Mouse (Mus musculus) C2C12 (cell line): Measurements from ENCODE around the gene Car10.

Experiments
- CEBPB ChIP-seq: IDR thresholded peaks from one replicate; pipeline ENCODE4 v1.6.1; 2011; ENCODE audit warnings: low read depth, mild to moderate bottlenecking, control low read depth, moderate library complexity
- CTCF ChIP-seq: IDR thresholded peaks from one replicate; pipeline ENCODE4 v1.5.1; 2011; ENCODE audit not compliant: control insufficient read depth, insufficient read depth, insufficient read length
- FOSL1 ChIP-seq: IDR thresholded peaks from one replicate; pipeline ENCODE4 v1.8.0; 2011; ENCODE audit warnings: mild to moderate bottlenecking, low read length; ENCODE audit not compliant: poor library complexity, insufficient read depth, severe bottlenecking
- MAX ChIP-seq: IDR thresholded peaks from one replicate; pipeline ENCODE4 v1.6.1; 2011; ENCODE audit warnings: mild to moderate bottlenecking, control low read depth
- MYOD1 ChIP-seq: IDR thresholded peaks from one replicate; pipeline ENCODE4 v1.6.1; 2011; ENCODE audit warnings: low read depth; ENCODE audit not compliant: control insufficient read depth, insufficient read length
- MYOG ChIP-seq: IDR thresholded peaks from one replicate; pipeline ENCODE4 v1.6.1; 2011; ENCODE audit not compliant: control insufficient read depth, insufficient read length; ENCODE audit errors: extremely low read depth
- USF1 ChIP-seq: IDR thresholded peaks from one replicate; pipeline ENCODE4 v1.6.1; 2011; ENCODE audit warnings: low read depth, mild to moderate bottlenecking, control low read depth, moderate library complexity

- TF ChIP-seq CTCF (no peak), USF1 (no peak), MAX (no peak), MYOG (no peak), MYOD1 (no peak), CEBPB (no peak), FOSL1 (no peak)
Measured at GRCm38 (mm10) chr11:93128481-93128880, 30.7 kb downstream of the Car10 start.
